Mouse (Mus musculus): ENCODE measurements around the gene Nckap5. TPM values are rescaled to one million over a fixed set of nuclear protein-coding genes. Genes with fewer than 3 reads are reported as not detected.

Nckap5 gene
- polyA plus RNA-seq, 1 experiment from 2014 or later, result 10.1 TPM

DNA sequence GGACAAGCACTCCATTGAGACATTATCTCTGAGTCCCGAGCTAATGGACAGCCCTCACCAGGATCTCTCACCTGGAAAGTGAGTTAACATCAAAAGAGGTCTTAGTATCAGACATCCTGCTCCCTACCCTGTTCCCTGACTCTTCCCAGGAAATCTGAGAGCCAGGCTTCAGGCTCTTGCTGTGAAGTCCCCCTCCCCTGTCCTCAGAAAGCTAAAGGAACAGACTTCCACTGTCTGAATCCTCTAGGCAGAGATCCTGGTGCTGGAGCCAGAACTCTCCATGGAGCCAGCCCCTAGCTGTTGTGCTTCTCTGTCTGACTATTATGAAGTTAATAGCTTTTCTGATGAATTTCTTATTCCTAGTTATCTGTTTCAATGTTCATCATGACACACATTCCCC is 153.8 kb downstream of the Nckap5 start:
- no peaks in the 10 kb centered on the region for H3K36me3 ChIP-seq (ENCODE audit: control insufficient read depth, insufficient read depth, low read length)
- no peak overlapping the region for H3K4me2 ChIP-seq (ENCODE audit: low read length)
- H3K27me3 ChIP-seq (replicated peaks; ENCODE audit: control insufficient read depth, insufficient read depth, low read length), result no peaks in the 10 kb centered on the region
- H3K4me1 ChIP-seq (replicated peaks; ENCODE audit: control insufficient read depth, insufficient read depth, low read length), result peaks cover 14% of the 10 kb centered on the region; the same call in 1 of the 2 replicates
- H3K9ac ChIP-seq (ENCODE audit: low read length), result no peak overlapping the region
- DNase-seq (ENCODE audit: low spot score) (no peak), ATAC-seq (replicated peaks; ENCODE audit: low FRiP score, low TSS enrichment, low read depth) (no peak)
- H3K9me3 ChIP-seq (ENCODE audit: control insufficient read depth, low read length), result no peaks in the 10 kb centered on the region
- 8% methylated on average over 1 of the region's 1 CpGs for WGBS
- H3K4me3 ChIP-seq (ENCODE audit: low read depth, low read length), result no peak overlapping the region
- peak overlapping the region; percentile 54 for H3K27ac ChIP-seq (ENCODE audit: low read depth)

DNA sequence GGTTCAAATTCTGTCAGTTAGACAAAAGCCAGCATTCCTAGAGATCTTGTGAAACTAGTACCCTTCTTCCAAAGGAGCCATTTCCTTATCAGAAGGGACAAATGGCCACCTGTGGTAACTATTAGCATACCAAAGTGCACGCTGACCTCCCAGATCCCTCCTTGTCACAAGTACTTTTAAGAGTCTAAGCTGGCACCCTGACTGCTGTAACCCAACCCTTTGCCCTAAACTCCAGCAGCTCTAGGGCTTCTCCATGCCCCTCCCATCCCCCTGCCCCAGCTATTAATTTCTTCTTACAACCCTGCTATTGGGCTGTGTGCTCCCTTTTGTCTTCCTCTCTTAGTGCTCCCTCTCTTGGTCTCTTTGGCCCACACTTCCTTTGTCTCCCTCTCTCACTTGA is 155.5 kb downstream of the Nckap5 start:
- H3K9me3 ChIP-seq (ENCODE audit: control insufficient read depth, low read length), result no peaks in the 10 kb centered on the region
- no peak for ATAC-seq (replicated peaks; ENCODE audit: low FRiP score, low TSS enrichment, low read depth)
- no peak overlapping the region for H3K4me3 ChIP-seq (ENCODE audit: low read depth, low read length)
- H3K9ac ChIP-seq (ENCODE audit: low read length), result no peak overlapping the region
- H3K27me3 ChIP-seq (replicated peaks; ENCODE audit: control insufficient read depth, insufficient read depth, low read length), result no peaks in the 10 kb centered on the region
- H3K27ac ChIP-seq (ENCODE audit: low read depth), result no peak overlapping the region
- no peak overlapping the region for H3K4me2 ChIP-seq (ENCODE audit: low read length)
- no peak for DNase-seq (ENCODE audit: low spot score)
- 30% methylated on average over 1 of the region's 1 CpGs for WGBS
- H3K4me1 ChIP-seq (replicated peaks; ENCODE audit: control insufficient read depth, insufficient read depth, low read length), result peaks cover 14% of the 10 kb centered on the region; the same call in 1 of the 2 replicates
- no peaks in the 10 kb centered on the region for H3K36me3 ChIP-seq (ENCODE audit: control insufficient read depth, insufficient read depth, low read length)

DNA sequence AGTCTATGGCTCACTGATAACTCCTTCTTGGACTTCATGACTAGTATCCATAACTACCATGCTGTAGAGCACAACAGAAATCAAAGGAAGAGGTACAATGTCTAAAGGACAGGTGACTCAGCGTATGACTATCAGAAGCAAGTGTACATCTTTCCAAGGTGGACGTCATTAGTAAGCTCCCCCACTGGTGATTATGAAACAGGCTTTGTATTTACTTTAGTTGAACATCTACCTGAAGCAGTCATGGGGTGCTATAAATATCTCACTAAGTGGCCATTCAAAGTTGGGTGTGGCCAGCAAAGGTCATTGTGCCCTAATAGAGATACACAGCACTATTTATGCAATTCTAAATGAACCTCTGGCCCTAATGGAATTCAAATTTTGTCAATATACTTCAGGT is 157.4 kb downstream of the Nckap5 start:
- Histone ChIP-seq H3K27ac (ENCODE audit: low read depth) (no peak overlapping the region), H3K27me3 (replicated peaks; ENCODE audit: control insufficient read depth, insufficient read depth, low read length) (no peaks in the 10 kb centered on the region), H3K9me3 (ENCODE audit: control insufficient read depth, low read length) (no peaks in the 10 kb centered on the region), H3K4me2 (ENCODE audit: low read length) (no peak overlapping the region), H3K4me3 (ENCODE audit: low read depth, low read length) (no peak overlapping the region), H3K4me1 (replicated peaks; ENCODE audit: control insufficient read depth, insufficient read depth, low read length) (peaks cover 10% of the 10 kb centered on the region; the same call in 1 of the 2 replicates), H3K9ac (ENCODE audit: low read length) (no peak overlapping the region), H3K36me3 (ENCODE audit: control insufficient read depth, insufficient read depth, low read length) (no peaks in the 10 kb centered on the region)
- ATAC-seq (replicated peaks; ENCODE audit: low FRiP score, low TSS enrichment, low read depth) (peak; percentile 73), DNase-seq (ENCODE audit: low spot score) (no peak)
- WGBS, result 71% methylated on average over 2 of the region's 2 CpGs

DNA sequence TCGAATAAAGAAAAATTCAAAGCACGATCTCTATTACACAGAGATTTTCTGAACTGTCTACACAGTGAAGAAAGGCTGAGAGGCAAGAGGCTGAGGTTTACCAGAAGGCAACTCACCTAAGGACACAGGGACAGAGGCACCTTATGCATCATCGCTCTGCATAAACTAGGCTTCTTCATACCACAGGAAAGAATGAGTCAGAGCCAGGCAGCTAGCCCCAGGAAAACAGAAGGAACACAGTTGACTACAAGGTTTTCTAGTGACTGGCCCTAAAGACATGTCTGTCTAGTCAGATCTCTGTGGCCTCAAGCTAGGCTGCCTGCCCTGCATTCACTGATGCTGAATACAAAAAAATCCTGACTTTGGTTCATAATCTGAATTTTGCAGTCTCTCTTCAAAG is 160.1 kb downstream of the Nckap5 start:
- 95% methylated on average over 3 of the region's 3 CpGs for WGBS
- H3K4me2 ChIP-seq (ENCODE audit: low read length), result no peak overlapping the region
- no peaks in the 10 kb centered on the region for H3K9me3 ChIP-seq (ENCODE audit: control insufficient read depth, low read length)
- DNase-seq (ENCODE audit: low spot score) (no peak), ATAC-seq (replicated peaks; ENCODE audit: low FRiP score, low TSS enrichment, low read depth) (no peak)
- H3K9ac ChIP-seq (ENCODE audit: low read length), result no peak overlapping the region
- H3K27ac ChIP-seq (ENCODE audit: low read depth), result no peak overlapping the region
- H3K4me1 ChIP-seq (replicated peaks; ENCODE audit: control insufficient read depth, insufficient read depth, low read length), result no peaks in the 10 kb centered on the region
- no peaks in the 10 kb centered on the region for H3K27me3 ChIP-seq (replicated peaks; ENCODE audit: control insufficient read depth, insufficient read depth, low read length)
- H3K36me3 ChIP-seq (ENCODE audit: control insufficient read depth, insufficient read depth, low read length), result no peaks in the 10 kb centered on the region
- no peak overlapping the region for H3K4me3 ChIP-seq (ENCODE audit: low read depth, low read length)

DNA sequence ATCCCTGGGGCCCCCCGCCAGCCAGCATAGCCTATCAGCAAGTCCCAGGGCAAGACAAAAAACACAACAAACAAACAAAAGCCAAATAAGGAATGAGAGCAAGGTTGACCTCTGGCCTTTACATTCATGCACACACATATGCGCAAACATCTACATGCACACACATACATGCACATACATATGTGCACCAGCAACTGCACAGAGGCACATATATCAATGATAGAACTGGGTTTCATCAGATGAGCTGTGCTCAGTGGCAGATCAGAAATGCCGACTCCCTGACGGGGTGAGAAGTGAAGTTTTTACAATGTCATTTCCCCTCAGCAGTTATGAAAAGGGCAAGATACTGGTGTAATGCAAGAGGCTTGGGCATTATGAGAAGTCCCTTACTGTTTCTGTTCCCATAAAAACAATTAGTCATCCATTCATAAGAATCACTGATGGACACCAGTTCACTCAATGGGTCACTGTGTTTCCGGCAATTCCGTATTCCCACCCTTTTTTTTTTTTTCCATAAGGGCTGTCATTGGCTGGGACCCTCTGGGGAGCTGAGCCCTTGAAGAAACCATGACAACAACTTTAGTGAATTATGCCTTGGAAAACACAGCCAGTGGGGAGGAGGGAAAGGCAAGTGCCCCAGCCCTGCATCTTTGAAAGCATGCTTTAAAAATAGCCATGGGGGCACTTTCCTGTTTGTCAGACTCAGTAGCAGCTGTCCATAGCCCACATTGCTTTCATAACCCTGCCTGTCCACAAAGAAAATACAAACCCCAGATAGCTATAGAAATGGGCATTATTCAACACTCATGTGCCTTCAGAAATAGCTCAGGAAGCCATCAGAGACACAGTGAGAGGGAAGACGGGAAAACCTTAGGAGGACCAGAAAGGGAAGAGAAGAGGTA is 170.2 kb downstream of the Nckap5 start:
- Histone ChIP-seq H3K27ac (ENCODE audit: low read depth) (no peak overlapping the region), H3K4me2 (ENCODE audit: low read length) (no peak overlapping the region), H3K36me3 (ENCODE audit: control insufficient read depth, insufficient read depth, low read length) (no peaks in the 10 kb centered on the region), H3K9ac (ENCODE audit: low read length) (no peak overlapping the region), H3K9me3 (ENCODE audit: control insufficient read depth, low read length) (no peaks in the 10 kb centered on the region), H3K27me3 (replicated peaks; ENCODE audit: control insufficient read depth, insufficient read depth, low read length) (no peaks in the 10 kb centered on the region), H3K4me3 (ENCODE audit: low read depth, low read length) (no peak overlapping the region), H3K4me1 (replicated peaks; ENCODE audit: control insufficient read depth, insufficient read depth, low read length) (no peaks in the 10 kb centered on the region)
- DNase-seq (ENCODE audit: low spot score) (no peak), ATAC-seq (replicated peaks; ENCODE audit: low FRiP score, low TSS enrichment, low read depth) (peak; percentile 43)
- 75% methylated on average over 7 of the region's 7 CpGs for WGBS

DNA sequence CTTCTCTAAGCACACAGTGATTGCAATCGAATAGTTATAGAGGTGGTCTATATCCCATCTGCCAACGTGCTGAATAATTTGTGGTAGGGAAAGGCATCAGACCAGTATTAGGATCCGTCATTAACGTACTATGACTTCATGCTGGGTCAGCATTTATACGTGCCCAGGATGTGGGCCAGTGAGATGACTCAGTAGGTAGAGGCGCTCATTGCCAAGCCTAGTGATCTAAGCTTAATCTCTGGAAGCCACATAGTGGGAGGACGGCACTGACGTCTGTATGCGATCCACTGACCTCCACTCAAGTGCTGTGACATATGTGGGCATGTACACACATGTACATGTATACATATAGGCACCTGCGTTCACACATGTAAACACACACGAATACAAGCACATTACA is 171.9 kb downstream of the Nckap5 start:
- Histone ChIP-seq H3K4me2 (ENCODE audit: low read length) (no peak overlapping the region), H3K27ac (ENCODE audit: low read depth) (no peak overlapping the region), H3K4me3 (ENCODE audit: low read depth, low read length) (no peak overlapping the region), H3K27me3 (replicated peaks; ENCODE audit: control insufficient read depth, insufficient read depth, low read length) (no peaks in the 10 kb centered on the region), H3K9me3 (ENCODE audit: control insufficient read depth, low read length) (no peaks in the 10 kb centered on the region), H3K4me1 (replicated peaks; ENCODE audit: control insufficient read depth, insufficient read depth, low read length) (no peaks in the 10 kb centered on the region), H3K36me3 (ENCODE audit: control insufficient read depth, insufficient read depth, low read length) (no peaks in the 10 kb centered on the region), H3K9ac (ENCODE audit: low read length) (no peak overlapping the region)
- WGBS, result 93% methylated on average over 11 of the region's 11 CpGs
- ATAC-seq (replicated peaks; ENCODE audit: low FRiP score, low TSS enrichment, low read depth), result no peak
- no peak for DNase-seq (ENCODE audit: low spot score)

DNA sequence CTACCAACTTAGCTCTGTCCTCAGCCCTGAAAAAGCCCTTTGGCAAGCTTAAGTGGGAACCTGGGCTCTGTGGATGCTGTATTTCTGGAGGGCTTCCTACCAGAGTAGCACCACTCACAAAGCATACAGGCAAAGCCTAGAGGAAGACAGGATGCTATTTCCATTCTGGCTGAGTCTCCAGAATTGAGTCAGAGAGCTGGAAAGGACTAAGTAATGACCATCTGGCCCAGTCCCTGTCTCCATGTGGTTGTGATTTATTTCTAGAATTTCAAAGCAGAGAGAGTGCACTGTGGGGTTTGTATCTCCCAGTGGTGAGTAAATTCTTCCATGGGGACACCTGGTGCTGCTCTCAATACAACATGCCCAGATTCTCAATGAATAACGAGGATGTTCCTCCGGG is 174.4 kb downstream of the Nckap5 start:
- ATAC-seq (replicated peaks; ENCODE audit: low FRiP score, low TSS enrichment, low read depth) (no peak), DNase-seq (ENCODE audit: low spot score) (no peak)
- Histone ChIP-seq H3K4me2 (ENCODE audit: low read length) (no peak overlapping the region), H3K27ac (ENCODE audit: low read depth) (no peak overlapping the region), H3K4me3 (ENCODE audit: low read depth, low read length) (no peak overlapping the region), H3K9ac (ENCODE audit: low read length) (no peak overlapping the region), H3K36me3 (ENCODE audit: control insufficient read depth, insufficient read depth, low read length) (no peaks in the 10 kb centered on the region), H3K4me1 (replicated peaks; ENCODE audit: control insufficient read depth, insufficient read depth, low read length) (no peaks in the 10 kb centered on the region), H3K27me3 (replicated peaks; ENCODE audit: control insufficient read depth, insufficient read depth, low read length) (no peaks in the 10 kb centered on the region), H3K9me3 (ENCODE audit: control insufficient read depth, low read length) (no peaks in the 10 kb centered on the region)
- WGBS, result 62% methylated on average over 2 of the region's 2 CpGs

DNA sequence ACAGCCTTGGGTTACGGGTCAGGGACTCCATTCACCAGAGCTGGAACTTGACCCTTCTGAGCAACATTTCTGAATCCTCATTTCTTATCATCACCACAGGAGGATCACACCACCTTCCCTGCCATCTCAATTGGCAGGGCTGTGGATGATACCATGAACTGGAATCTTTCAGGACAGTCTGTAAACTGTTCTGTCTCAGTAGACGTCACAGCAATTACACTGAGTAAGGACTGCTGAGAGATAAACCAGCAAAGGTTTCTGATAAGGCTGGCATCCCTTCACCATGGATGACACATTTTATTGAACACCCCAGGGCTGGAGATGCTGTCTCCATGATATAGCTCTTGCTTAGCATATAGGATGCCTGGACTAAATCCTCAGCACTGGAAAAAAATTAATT is 178.5 kb downstream of the Nckap5 start:
- H3K9me3 ChIP-seq (ENCODE audit: control insufficient read depth, low read length), result no peaks in the 10 kb centered on the region
- no peaks in the 10 kb centered on the region for H3K36me3 ChIP-seq (ENCODE audit: control insufficient read depth, insufficient read depth, low read length)
- no peak overlapping the region for H3K4me3 ChIP-seq (ENCODE audit: low read depth, low read length)
- H3K27me3 ChIP-seq (replicated peaks; ENCODE audit: control insufficient read depth, insufficient read depth, low read length), result no peaks in the 10 kb centered on the region
- no peak overlapping the region for H3K4me2 ChIP-seq (ENCODE audit: low read length)
- DNase-seq (ENCODE audit: low spot score), result no peak
- no peak overlapping the region for H3K9ac ChIP-seq (ENCODE audit: low read length)
- no peak for ATAC-seq (replicated peaks; ENCODE audit: low FRiP score, low TSS enrichment, low read depth)
- 57% methylated on average over 2 of the region's 2 CpGs for WGBS
- no peaks in the 10 kb centered on the region for H3K4me1 ChIP-seq (replicated peaks; ENCODE audit: control insufficient read depth, insufficient read depth, low read length)
- H3K27ac ChIP-seq (ENCODE audit: low read depth), result no peak overlapping the region

DNA sequence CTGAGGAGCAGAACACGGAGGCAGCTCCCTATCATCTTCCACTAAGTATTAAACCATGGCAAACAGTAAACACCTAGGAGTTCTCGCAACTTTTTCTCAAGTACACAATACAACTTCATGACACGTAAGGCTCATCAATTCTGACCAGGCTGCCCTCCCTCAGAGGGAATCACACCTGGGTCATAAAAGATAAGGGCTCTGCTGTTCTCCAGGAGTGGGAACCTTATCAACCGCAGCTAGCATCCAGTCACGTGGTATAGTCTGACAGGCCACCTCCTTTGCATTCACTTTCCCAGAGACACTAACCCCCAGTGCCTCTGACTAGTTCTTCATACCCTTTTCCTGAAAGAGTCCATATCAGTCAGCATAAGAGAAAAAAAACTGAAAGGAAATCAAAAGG is 179.8 kb downstream of the Nckap5 start:
- no peak for DNase-seq (ENCODE audit: low spot score)
- peak; percentile 83; the same call in 1 of the 2 replicates for ATAC-seq (replicated peaks; ENCODE audit: low FRiP score, low TSS enrichment, low read depth)
- H3K36me3 ChIP-seq (ENCODE audit: control insufficient read depth, insufficient read depth, low read length), result no peaks in the 10 kb centered on the region
- 47% methylated on average over 5 of the region's 5 CpGs for WGBS
- H3K4me1 ChIP-seq (replicated peaks; ENCODE audit: control insufficient read depth, insufficient read depth, low read length), result no peaks in the 10 kb centered on the region
- H3K9ac ChIP-seq (ENCODE audit: low read length), result no peak overlapping the region
- H3K27me3 ChIP-seq (replicated peaks; ENCODE audit: control insufficient read depth, insufficient read depth, low read length), result no peaks in the 10 kb centered on the region
- H3K27ac ChIP-seq (ENCODE audit: low read depth), result no peak overlapping the region
- H3K4me2 ChIP-seq (ENCODE audit: low read length), result no peak overlapping the region
- no peaks in the 10 kb centered on the region for H3K9me3 ChIP-seq (ENCODE audit: control insufficient read depth, low read length)
- H3K4me3 ChIP-seq (ENCODE audit: low read depth, low read length), result no peak overlapping the region
